Mouse (Mus musculus): Measurements from ENCODE around the gene Napsa. TPM values are rescaled to one million over a fixed set of nuclear protein-coding genes. Genes with fewer than 3 reads are reported as not detected.

Gene Napsa
- polyA plus RNA-seq, 1 experiment from 2014 or later = 2.1 TPM

GRCm38 (mm10) chr7:44572956-44573484, 840 bp downstream of the Napsa start:
- 73% methylated on average over 5 of the region's 5 CpGs for WGBS
- no peak overlapping the region for H3K27ac ChIP-seq (ENCODE audit: low read depth, low read length)
- ATAC-seq (replicated peaks; ENCODE audit: low FRiP score) = no peak
- H3K36me3 ChIP-seq (ENCODE audit: control insufficient read depth, insufficient read depth, low read length) = no peaks in the 10 kb centered on the region
- no peak overlapping the region for H3K9ac ChIP-seq (ENCODE audit: low read depth, low read length)
- no peak overlapping the region for H3K4me2 ChIP-seq
- no peaks in the 10 kb centered on the region for H3K4me1 ChIP-seq (replicated peaks; ENCODE audit: control insufficient read depth, insufficient read depth, low read length)
- no peak for DNase-seq (ENCODE audit: low spot score)
- H3K9me3 ChIP-seq (ENCODE audit: control insufficient read depth, low read length) = no peaks in the 10 kb centered on the region
- H3K4me3 ChIP-seq (ENCODE audit: low read depth, low read length) = no peak overlapping the region
- peaks cover 8% of the 10 kb centered on the region; the same call in 1 of the 2 replicates for H3K27me3 ChIP-seq (replicated peaks; ENCODE audit: control insufficient read depth, insufficient read depth, low read length)

- DNase-seq (ENCODE audit: low spot score) = no peak
- ATAC-seq (replicated peaks; ENCODE audit: low FRiP score) = no peak
Measured at GRCm38 (mm10) chr7:44576333-44576844, 4.2 kb downstream of the Napsa start.

GRCm38 (mm10) chr7:44581637-44582036, 9.5 kb downstream of the Napsa start:
- peaks cover 33% of the 10 kb centered on the region for H3K27me3 ChIP-seq (replicated peaks; ENCODE audit: control insufficient read depth, insufficient read depth, low read length)

More at GRCm38 (mm10) chr7:44576333-44576844, 4.2 kb downstream of the Napsa start:
- H3K4me2 ChIP-seq = no peak overlapping the region
- peaks cover 8% of the 10 kb centered on the region; the same call in 1 of the 2 replicates for H3K27me3 ChIP-seq (replicated peaks; ENCODE audit: control insufficient read depth, insufficient read depth, low read length)
- no peak overlapping the region for H3K9ac ChIP-seq (ENCODE audit: low read depth, low read length)
- H3K9me3 ChIP-seq (ENCODE audit: control insufficient read depth, low read length) = no peaks in the 10 kb centered on the region
- H3K4me1 ChIP-seq (replicated peaks; ENCODE audit: control insufficient read depth, insufficient read depth, low read length) = no peaks in the 10 kb centered on the region
- no peak overlapping the region for H3K27ac ChIP-seq (ENCODE audit: low read depth, low read length)
- H3K4me3 ChIP-seq (ENCODE audit: low read depth, low read length) = no peak overlapping the region
- H3K36me3 ChIP-seq (ENCODE audit: control insufficient read depth, insufficient read depth, low read length) = no peaks in the 10 kb centered on the region
- 39% methylated on average over 5 of the region's 5 CpGs for WGBS

GRCm38 (mm10) chr7:44582709-44583108, 10.5 kb downstream of the Napsa start:
- H3K36me3 ChIP-seq (ENCODE audit: control insufficient read depth, insufficient read depth, low read length) = no peaks in the 10 kb centered on the region
- DNase-seq (ENCODE audit: low spot score) = no peak
- no peak overlapping the region for H3K4me2 ChIP-seq
- no peak overlapping the region for H3K9ac ChIP-seq (ENCODE audit: low read depth, low read length)
- ATAC-seq (replicated peaks; ENCODE audit: low FRiP score) = no peak
- no peaks in the 10 kb centered on the region for H3K9me3 ChIP-seq (ENCODE audit: control insufficient read depth, low read length)
- no peaks in the 10 kb centered on the region for H3K4me1 ChIP-seq (replicated peaks; ENCODE audit: control insufficient read depth, insufficient read depth, low read length)
- WGBS = 49% methylated on average over 5 of the region's 5 CpGs
- H3K4me3 ChIP-seq (ENCODE audit: low read depth, low read length) = no peak overlapping the region
- H3K27ac ChIP-seq (ENCODE audit: low read depth, low read length) = no peak overlapping the region
- peaks cover 43% of the 10 kb centered on the region for H3K27me3 ChIP-seq (replicated peaks; ENCODE audit: control insufficient read depth, insufficient read depth, low read length)

More at GRCm38 (mm10) chr7:44581637-44582036, 9.5 kb downstream of the Napsa start:
- Histone ChIP-seq H3K27ac (ENCODE audit: low read depth, low read length) (no peak overlapping the region), H3K36me3 (ENCODE audit: control insufficient read depth, insufficient read depth, low read length) (no peaks in the 10 kb centered on the region), H3K9ac (ENCODE audit: low read depth, low read length) (no peak overlapping the region), H3K4me3 (ENCODE audit: low read depth, low read length) (no peak overlapping the region), H3K4me1 (replicated peaks; ENCODE audit: control insufficient read depth, insufficient read depth, low read length) (no peaks in the 10 kb centered on the region), H3K9me3 (ENCODE audit: control insufficient read depth, low read length) (no peaks in the 10 kb centered on the region), H3K4me2 (no peak overlapping the region)
- ATAC-seq (replicated peaks; ENCODE audit: low FRiP score) (no peak), DNase-seq (ENCODE audit: low spot score) (no peak)
- 51% methylated on average over 6 of the region's 6 CpGs for WGBS

GRCm38 (mm10) chr7:44583146-44583545, 11.0 kb downstream of the Napsa start:
- Histone ChIP-seq H3K4me1 (replicated peaks; ENCODE audit: control insufficient read depth, insufficient read depth, low read length) (no peaks in the 10 kb centered on the region), H3K27ac (ENCODE audit: low read depth, low read length) (no peak overlapping the region), H3K36me3 (ENCODE audit: control insufficient read depth, insufficient read depth, low read length) (no peaks in the 10 kb centered on the region), H3K9ac (ENCODE audit: low read depth, low read length) (no peak overlapping the region), H3K4me2 (no peak overlapping the region), H3K9me3 (ENCODE audit: control insufficient read depth, low read length) (no peaks in the 10 kb centered on the region), H3K27me3 (replicated peaks; ENCODE audit: control insufficient read depth, insufficient read depth, low read length) (peaks cover 48% of the 10 kb centered on the region), H3K4me3 (ENCODE audit: low read depth, low read length) (no peak overlapping the region)
- ATAC-seq (replicated peaks; ENCODE audit: low FRiP score) (no peak), DNase-seq (ENCODE audit: low spot score) (no peak)
- WGBS = 64% methylated on average over 1 of the region's 1 CpGs

GRCm38 (mm10) chr7:44584265-44584804, 12.2 kb downstream of the Napsa start:
- Histone ChIP-seq H3K36me3 (ENCODE audit: control insufficient read depth, insufficient read depth, low read length) (no peaks in the 10 kb centered on the region), H3K9ac (ENCODE audit: low read depth, low read length) (no peak overlapping the region), H3K27me3 (replicated peaks; ENCODE audit: control insufficient read depth, insufficient read depth, low read length) (peaks cover 60% of the 10 kb centered on the region), H3K4me2 (no peak overlapping the region), H3K4me3 (ENCODE audit: low read depth, low read length) (no peak overlapping the region), H3K4me1 (replicated peaks; ENCODE audit: control insufficient read depth, insufficient read depth, low read length) (peaks cover 3% of the 10 kb centered on the region; the same call in 1 of the 2 replicates), H3K9me3 (ENCODE audit: control insufficient read depth, low read length) (no peaks in the 10 kb centered on the region), H3K27ac (ENCODE audit: low read depth, low read length) (no peak overlapping the region)
- DNase-seq (ENCODE audit: low spot score) (no peak), ATAC-seq (replicated peaks; ENCODE audit: low FRiP score) (no peak)
- 50% methylated on average over 4 of the region's 4 CpGs for WGBS

- Histone ChIP-seq H3K4me1 (replicated peaks; ENCODE audit: control insufficient read depth, insufficient read depth, low read length) (peaks cover 3% of the 10 kb centered on the region; the same call in 1 of the 2 replicates), H3K9ac (ENCODE audit: low read depth, low read length) (no peak overlapping the region), H3K4me3 (ENCODE audit: low read depth, low read length) (no peak overlapping the region), H3K27me3 (replicated peaks; ENCODE audit: control insufficient read depth, insufficient read depth, low read length) (peaks cover 66% of the 10 kb centered on the region), H3K9me3 (ENCODE audit: control insufficient read depth, low read length) (no peaks in the 10 kb centered on the region), H3K27ac (ENCODE audit: low read depth, low read length) (no peak overlapping the region), H3K4me2 (no peak overlapping the region), H3K36me3 (ENCODE audit: control insufficient read depth, insufficient read depth, low read length) (no peaks in the 10 kb centered on the region)
- DNase-seq (ENCODE audit: low spot score) = no peak
- no peak for ATAC-seq (replicated peaks; ENCODE audit: low FRiP score)
- WGBS = 81% methylated on average over 6 of the region's 6 CpGs
Measured at GRCm38 (mm10) chr7:44584921-44585320, 12.7 kb downstream of the Napsa start.

- no peak overlapping the region for H3K4me2 ChIP-seq
- no peak overlapping the region for H3K4me3 ChIP-seq (ENCODE audit: low read depth, low read length)
- H3K36me3 ChIP-seq (ENCODE audit: control insufficient read depth, insufficient read depth, low read length) = no peaks in the 10 kb centered on the region
- H3K9ac ChIP-seq (ENCODE audit: low read depth, low read length) = no peak overlapping the region
- H3K9me3 ChIP-seq (ENCODE audit: control insufficient read depth, low read length) = no peaks in the 10 kb centered on the region
- WGBS = 77% methylated on average over 6 of the region's 6 CpGs
- peaks cover 69% of the 10 kb centered on the region for H3K27me3 ChIP-seq (replicated peaks; ENCODE audit: control insufficient read depth, insufficient read depth, low read length)
- H3K27ac ChIP-seq (ENCODE audit: low read depth, low read length) = no peak overlapping the region
- DNase-seq (ENCODE audit: low spot score) = no peak
- ATAC-seq (replicated peaks; ENCODE audit: low FRiP score) = no peak
- H3K4me1 ChIP-seq (replicated peaks; ENCODE audit: control insufficient read depth, insufficient read depth, low read length) = peaks cover 3% of the 10 kb centered on the region; the same call in 1 of the 2 replicates
Measured at GRCm38 (mm10) chr7:44585606-44586005, 13.4 kb downstream of the Napsa start.

- Histone ChIP-seq H3K27me3 (replicated peaks; ENCODE audit: control insufficient read depth, insufficient read depth, low read length) (peaks cover 78% of the 10 kb centered on the region), H3K4me1 (replicated peaks; ENCODE audit: control insufficient read depth, insufficient read depth, low read length) (peaks cover 3% of the 10 kb centered on the region; the same call in 1 of the 2 replicates), H3K9ac (ENCODE audit: low read depth, low read length) (no peak overlapping the region), H3K9me3 (ENCODE audit: control insufficient read depth, low read length) (no peaks in the 10 kb centered on the region), H3K36me3 (ENCODE audit: control insufficient read depth, insufficient read depth, low read length) (no peaks in the 10 kb centered on the region), H3K27ac (ENCODE audit: low read depth, low read length) (no peak overlapping the region), H3K4me2 (peak overlapping the region; percentile 45), H3K4me3 (ENCODE audit: low read depth, low read length) (peak overlapping the region; percentile 20; the same call in 1 of the 2 replicates)
- ATAC-seq (replicated peaks; ENCODE audit: low FRiP score) = no peak
- WGBS = 16% methylated on average over 19 of the region's 19 CpGs
- no peak for DNase-seq (ENCODE audit: low spot score)
Measured at GRCm38 (mm10) chr7:44586518-44586917, 14.3 kb downstream of the Napsa start.
